Mouse (Mus musculus) embryonic facial prominence, embryonic 13.5 days (tissue): ENCODE measurements at regions not wholly inside any gene's neighbourhood (a gene's known extent, or its start where the extent isn't known, plus 50 kb on each side); places are given as distances from the start of the nearest gene placed in this dataset. TPM values are rescaled to one million over a fixed set of nuclear protein-coding genes. Genes with fewer than 3 reads are reported as not detected.

Source experiments
- ATAC-seq: fragments of 200-750 bp; cut with Nextera tagmentation; 2 replicates; pipeline ENCODE4 v1.8.0; 2017; ENCODE audit warnings: low read depth; ENCODE audit not compliant: insufficient number of reproducible peaks, insufficient read depth, low FRiP score, low TSS enrichment
- H3K27ac ChIP-seq: fragments of 300-500 bp; sonication (generic); 2 replicates; pipeline ENCODE4 v1.5.1; 2015; ENCODE audit warnings: moderate library complexity, mild to moderate bottlenecking, inconsistent platforms
- H3K27me3 ChIP-seq: fragments of 300-500 bp; sonication (generic); 2 replicates; pipeline ENCODE4 v1.6.1; 2015; ENCODE audit warnings: mild to moderate bottlenecking, inconsistent platforms
- H3K36me3 ChIP-seq: fragments of 300-500 bp; sonication (generic); 2 replicates; pipeline ENCODE4 v1.6.1; 2015; ENCODE audit warnings: mild to moderate bottlenecking, inconsistent platforms
- H3K4me1 ChIP-seq: fragments of 300-500 bp; sonication (generic); 2 replicates; pipeline ENCODE4 v1.6.1; 2015; ENCODE audit warnings: inconsistent platforms
- H3K4me2 ChIP-seq: fragments of 300-500 bp; sonication (generic); 2 replicates; pipeline ENCODE4 v1.6.1; 2015; ENCODE audit warnings: moderate library complexity, mild to moderate bottlenecking, inconsistent platforms
- H3K4me3 ChIP-seq: fragments of 300-500 bp; sonication (generic); 2 replicates; pipeline ENCODE4 v1.5.1; 2015; ENCODE audit warnings: mild to moderate bottlenecking, inconsistent platforms
- H3K9ac ChIP-seq: fragments of 300-500 bp; sonication (generic); 2 replicates; pipeline ENCODE4 v1.6.1; 2015; ENCODE audit warnings: mild to moderate bottlenecking, inconsistent platforms
- H3K9me3 ChIP-seq: fragments of 300-500 bp; sonication (generic); 2 replicates; pipeline ENCODE4 v1.6.1; 2016; ENCODE audit warnings: inconsistent platforms
- WGBS: fragments of 180-500 bp; shearing (Covaris S2); methylation state at CpG from one replicate; pipeline ENCODE4 v1.1.7; 2015; ENCODE audit warnings: mixed read lengths; 5-methylcytosine and 5-hydroxymethylcytosine counted together
- microRNA-seq: library from miRNA; unstranded; fragments of <30 nt; microRNA quantifications from one replicate; pipeline ENCODE4, GENCODE M21; 2016

GRCm38 (mm10) chr3:3000199-3000598, 2750.4 kb upstream of the Gm8797 start:
- Histone ChIP-seq H3K4me2 (no peak overlapping the region), H3K4me1 (no peaks in the 10 kb centered on the region), H3K36me3 (no peaks in the 10 kb centered on the region), H3K27ac (no peak overlapping the region), H3K9me3 (peaks cover 43% of the 10 kb centered on the region), H3K4me3 (no peak overlapping the region), H3K9ac (no peak overlapping the region), H3K27me3 (no peaks in the 10 kb centered on the region)
- no peak for ATAC-seq

GRCm38 (mm10) chr3:3001224-3001623, 2749.4 kb upstream of the Gm8797 start:
- 66% methylated on average over 4 of the region's 4 CpGs for WGBS
- Histone ChIP-seq H3K27me3 (no peaks in the 10 kb centered on the region), H3K27ac (no peak overlapping the region), H3K4me3 (no peak overlapping the region), H3K36me3 (no peaks in the 10 kb centered on the region), H3K9ac (no peak overlapping the region), H3K9me3 (peaks cover 49% of the 10 kb centered on the region), H3K4me2 (no peak overlapping the region), H3K4me1 (no peaks in the 10 kb centered on the region)
- ATAC-seq, result 0 out of 2 replicates have a peak, but pooled peaks have one; percentile 45

DNA sequence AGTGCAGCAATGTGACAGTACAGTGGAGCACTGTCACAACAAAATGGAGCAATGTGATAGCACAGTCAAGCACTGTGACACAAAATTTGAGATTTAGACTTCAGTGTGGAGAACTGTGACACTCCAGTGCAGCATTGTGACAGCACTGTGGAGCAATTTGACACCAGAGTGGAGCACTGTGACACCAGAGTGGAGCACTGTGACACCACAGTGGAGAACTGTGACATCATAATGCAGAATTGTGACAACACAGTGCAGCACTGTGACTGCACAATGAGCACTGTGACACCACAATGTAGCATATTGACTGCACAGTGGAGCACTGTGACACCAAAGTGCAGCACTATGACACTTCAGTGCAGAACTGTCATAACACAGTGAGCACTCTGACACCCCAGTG, 2749.0 kb upstream of the Gm8797 start:
- H3K27ac ChIP-seq, result no peak overlapping the region
- H3K27me3 ChIP-seq, result no peaks in the 10 kb centered on the region
- peaks cover 53% of the 10 kb centered on the region for H3K9me3 ChIP-seq
- H3K4me1 ChIP-seq, result no peaks in the 10 kb centered on the region
- H3K36me3 ChIP-seq, result no peaks in the 10 kb centered on the region
- no peak overlapping the region for H3K4me2 ChIP-seq
- peak; percentile 75 for ATAC-seq
- H3K4me3 ChIP-seq, result no peak overlapping the region
- H3K9ac ChIP-seq, result no peak overlapping the region

GRCm38 (mm10) chr3:3003425-3003824, 2747.2 kb upstream of the Gm8797 start:
- H3K4me3 ChIP-seq, result no peak overlapping the region
- no peak overlapping the region for H3K9ac ChIP-seq
- H3K9me3 ChIP-seq, result peaks cover 71% of the 10 kb centered on the region
- no peak overlapping the region for H3K4me2 ChIP-seq
- 83% methylated on average over 1 of the region's 1 CpGs for WGBS
- no peak for ATAC-seq
- no peak overlapping the region for H3K27ac ChIP-seq
- no peaks in the 10 kb centered on the region for H3K36me3 ChIP-seq
- H3K27me3 ChIP-seq, result no peaks in the 10 kb centered on the region
- H3K4me1 ChIP-seq, result no peaks in the 10 kb centered on the region

GRCm38 (mm10) chr3:3011111-3011510, 2739.5 kb upstream of the Gm8797 start:
- no peak for ATAC-seq
- Histone ChIP-seq H3K4me2 (no peak overlapping the region), H3K9me3 (peaks cover 90% of the 10 kb centered on the region), H3K36me3 (no peaks in the 10 kb centered on the region), H3K27ac (no peak overlapping the region), H3K4me3 (no peak overlapping the region), H3K27me3 (no peaks in the 10 kb centered on the region), H3K9ac (no peak overlapping the region), H3K4me1 (no peaks in the 10 kb centered on the region)
- 64% methylated on average over 1 of the region's 1 CpGs for WGBS

GRCm38 (mm10) chr3:3012951-3013350, 2737.7 kb upstream of the Gm8797 start:
- peaks cover 82% of the 10 kb centered on the region for H3K9me3 ChIP-seq
- no peaks in the 10 kb centered on the region for H3K4me1 ChIP-seq
- no peak overlapping the region for H3K4me2 ChIP-seq
- 78% methylated on average over 5 of the region's 5 CpGs for WGBS
- H3K36me3 ChIP-seq, result no peaks in the 10 kb centered on the region
- ATAC-seq, result no peak
- H3K9ac ChIP-seq, result no peak overlapping the region
- no peaks in the 10 kb centered on the region for H3K27me3 ChIP-seq
- no peak overlapping the region for H3K27ac ChIP-seq
- no peak overlapping the region for H3K4me3 ChIP-seq

DNA sequence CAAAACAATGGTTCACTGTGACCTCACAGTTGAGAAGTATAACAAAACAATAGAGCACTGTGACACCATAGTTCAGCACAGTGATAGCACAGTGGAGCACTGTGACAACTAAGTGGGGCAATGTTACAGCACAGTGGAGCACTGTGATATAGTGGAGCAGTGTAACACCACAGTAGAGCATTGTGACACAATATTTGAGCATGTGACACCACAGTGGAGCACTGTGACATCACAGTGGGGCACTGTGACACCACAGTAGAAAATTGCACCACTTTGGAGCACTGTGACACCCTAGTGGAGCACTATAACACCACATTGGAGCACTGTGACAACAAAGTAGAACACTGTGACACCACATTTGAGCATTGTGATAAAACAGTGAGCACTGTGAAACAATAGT, 2735.6 kb upstream of the Gm8797 start:
- H3K9me3 ChIP-seq, result peaks cover 69% of the 10 kb centered on the region
- ATAC-seq, result peak; percentile 21; the same call in 1 of the 2 replicates

GRCm38 (mm10) chr3:3016572-3016971, 2734.0 kb upstream of the Gm8797 start:
- peaks cover 60% of the 10 kb centered on the region for H3K9me3 ChIP-seq
- no peaks in the 10 kb centered on the region for H3K36me3 ChIP-seq
- H3K27ac ChIP-seq, result no peak overlapping the region
- WGBS, result 88% methylated on average over 1 of the region's 1 CpGs
- no peak overlapping the region for H3K4me3 ChIP-seq
- no peaks in the 10 kb centered on the region for H3K4me1 ChIP-seq
- no peak overlapping the region for H3K4me2 ChIP-seq
- no peak for ATAC-seq
- H3K27me3 ChIP-seq, result no peaks in the 10 kb centered on the region
- no peak overlapping the region for H3K9ac ChIP-seq

More for the DNA sequence above, 2735.6 kb upstream of the Gm8797 start:
- Histone ChIP-seq H3K9ac (no peak overlapping the region), H3K27me3 (no peaks in the 10 kb centered on the region), H3K4me1 (no peaks in the 10 kb centered on the region), H3K27ac (no peak overlapping the region), H3K4me2 (no peak overlapping the region), H3K4me3 (no peak overlapping the region), H3K36me3 (no peaks in the 10 kb centered on the region)

- H3K9me3 ChIP-seq, result peaks cover 58% of the 10 kb centered on the region
- ATAC-seq, result no peak
Measured at GRCm38 (mm10) chr3:3032793-3033192, 2717.8 kb upstream of the Gm8797 start.

More at GRCm38 (mm10) chr3:3032793-3033192, 2717.8 kb upstream of the Gm8797 start:
- H3K4me1 ChIP-seq, result no peaks in the 10 kb centered on the region
- H3K36me3 ChIP-seq, result no peaks in the 10 kb centered on the region
- H3K9ac ChIP-seq, result no peak overlapping the region
- WGBS, result 84% methylated on average over 2 of the region's 2 CpGs
- no peak overlapping the region for H3K4me2 ChIP-seq
- no peak overlapping the region for H3K4me3 ChIP-seq
- H3K27ac ChIP-seq, result no peak overlapping the region
- H3K27me3 ChIP-seq, result no peaks in the 10 kb centered on the region

Small RNA genes in the stretch of these regions (microRNA-seq; reads per million reads assigned to microRNA genes)
- gene Gm27460 (not detected), gene Gm28002 (not detected)
